Mouse (Mus musculus) right cerebral cortex, postnatal 36 days (tissue): ENCODE data around the gene Luc7l2.

ENCODE experiments used
- DNase-seq, 2 experiments: peaks; one replicate each; pipeline ENCODE4 v3.0.0; 2022; ENCODE audit warnings: low spot score in 2 of 2, mixed read lengths in 1 of 2

Gene Luc7l2

DNA sequence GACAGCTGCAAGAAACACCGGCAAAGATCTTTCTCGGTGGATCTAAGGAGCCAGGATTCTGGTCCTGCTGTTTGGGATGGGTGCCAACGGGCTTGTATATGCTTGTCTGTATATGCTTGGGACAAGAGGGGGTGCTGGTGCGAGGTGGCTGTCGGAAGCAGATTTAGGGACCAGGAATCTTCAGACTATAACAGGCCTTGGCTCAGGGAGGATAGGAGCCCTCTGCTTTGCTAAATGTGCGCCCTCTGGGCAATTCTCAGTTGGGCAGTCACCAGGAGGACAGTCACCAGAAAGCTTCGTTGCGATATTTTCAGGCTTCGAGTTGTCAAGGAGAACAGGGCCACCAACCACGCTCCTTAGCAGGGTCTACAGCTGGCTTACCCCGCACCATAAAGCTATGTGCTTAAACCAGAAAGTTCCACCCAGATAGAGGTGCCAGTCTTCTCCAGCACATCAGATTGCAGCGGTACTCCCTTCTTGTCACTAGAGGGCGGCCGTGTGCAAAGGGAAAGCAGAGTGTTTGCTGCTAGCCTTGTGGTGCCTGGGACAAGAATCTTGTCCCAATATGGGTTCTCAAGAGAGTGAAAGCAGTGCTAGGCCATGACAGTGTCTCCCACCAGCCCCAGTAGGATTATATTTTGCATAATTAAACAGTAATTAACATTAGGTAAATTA lies 99.3 kb downstream of the Luc7l2 start:
- DNase-seq = no peak
